ENCODE assay signal across 7 mouse cellular contexts in genomic region chr14:25927562-25927881, GRCm38 (mm10). TPM values are rescaled to one million over a fixed set of nuclear protein-coding genes. Genes with fewer than 3 reads are reported as not detected.
DNase-seq lines count a peak whose midpoint lies in the region; ATAC-seq lines count a peak whose summit lies in the region.
"Not testable (repeated sequence)": the region's sequence is repeated elsewhere in the genome, so short reads cannot be mapped to it uniquely, and the experiment has no call there.

Tmem254a (minus strand) TSS chr14:25927672.

- H3K4me2 ChIP-seq in intestine, embryonic 14.5 days (ENCODE audit: low read length); liver, embryonic 16.5 days (ENCODE audit: low read depth, low read length); midbrain, embryonic 13.5 days (replicated peaks): not testable (repeated sequence)

- not testable (repeated sequence) for H3K9me3 ChIP-seq in intestine, embryonic 14.5 days (ENCODE audit: control insufficient read depth, low read length); liver, embryonic 16.5 days (replicated peaks; ENCODE audit: control insufficient read depth, low read length); midbrain, embryonic 13.5 days

- H3K36me3 ChIP-seq in intestine, embryonic 14.5 days (ENCODE audit: control insufficient read depth, insufficient read depth, low read length); liver, embryonic 16.5 days (ENCODE audit: control insufficient read depth, insufficient read depth); midbrain, embryonic 13.5 days: not testable (repeated sequence)

- DNase-seq in gonadal fat pad, adult 2 months (ENCODE audit: low read depth); intestine, embryonic 14.5 days (ENCODE audit: low spot score); layer of hippocampus, postnatal 14 days (ENCODE audit: low spot score in 2 of 2): not testable (repeated sequence)

- not testable (repeated sequence) for H3K27me3 ChIP-seq in intestine, embryonic 14.5 days (replicated peaks; ENCODE audit: control insufficient read depth, insufficient read depth, low read length); liver, embryonic 16.5 days (ENCODE audit: control insufficient read depth, insufficient read depth, low read depth, low read length); midbrain, embryonic 13.5 days

- H3K4me3 ChIP-seq in intestine, embryonic 14.5 days (ENCODE audit: low read depth, low read length); liver, embryonic 16.5 days (ENCODE audit: low read depth, low read length); midbrain, embryonic 13.5 days (replicated peaks): not testable (repeated sequence)

- ATAC-seq in erythroblast, adult 5-6 weeks (replicated peaks; ENCODE audit: low FRiP score, poor library complexity, severe bottlenecking), result peak; percentile 91
- ATAC-seq in intestine, embryonic 14.5 days (replicated peaks; ENCODE audit: low FRiP score, low TSS enrichment, low read depth), result peak; percentile 88
- ATAC-seq in liver, embryonic 16.5 days (ENCODE audit: low read depth), result peak; percentile 84
- peak; percentile 78 for ATAC-seq in midbrain, embryonic 13.5 days
- ATAC-seq in neutrophil, adult 5-6 weeks (ENCODE audit: extremely low read depth, insufficient number of reproducible peaks, low FRiP score, poor library complexity, severe bottlenecking), result peak; percentile 71

- H3K27ac ChIP-seq in intestine, embryonic 14.5 days (ENCODE audit: low read depth); liver, embryonic 16.5 days (ENCODE audit: low read length); midbrain, embryonic 13.5 days: not testable (repeated sequence)

- H3K9ac ChIP-seq in intestine, embryonic 14.5 days (ENCODE audit: low read length); liver, embryonic 16.5 days (ENCODE audit: low read depth, low read length); midbrain, embryonic 13.5 days (replicated peaks): not testable (repeated sequence)

- no CpG with 5 or more reads among the region's 10 CpGs for WGBS in intestine, embryonic 14.5 days
- no CpG with 5 or more reads among the region's 10 CpGs for WGBS in liver, embryonic 16.5 days (ENCODE audit: insufficient replicate concordance)
- no CpG with 5 or more reads among the region's 10 CpGs for WGBS in midbrain, embryonic 13.5 days

- not testable (repeated sequence) for H3K4me1 ChIP-seq in intestine, embryonic 14.5 days (replicated peaks; ENCODE audit: control insufficient read depth, insufficient read depth, low read length); liver, embryonic 16.5 days (ENCODE audit: control insufficient read depth, low read depth, low read length); midbrain, embryonic 13.5 days (replicated peaks)

RNA-seq across cellular contexts. Expression of gene Tmem254a, which starts in this region (rescaled TPM):
- 1.5 and 1.9 TPM in 2 replicates for total RNA-seq in erythroblast, adult 5-6 weeks (2015; ENCODE audit: low replicate concordance)
- total RNA-seq in erythroblast, adult 5-6 weeks (2017; ENCODE audit: low replicate concordance), result not detected in 2 replicates
- polyA plus RNA-seq in gonadal fat pad, adult 2 months (2012; rRNA removed), result 7.9 and 13.5 TPM in 2 replicates
- 3.8 and 4.9 TPM in 2 replicates for polyA plus RNA-seq in intestine, embryonic 14.5 days (2014; fragmentation: Nextera tagmentation; extraction: Ambion mirVana)
- 10 to 100 TPM; 16.8 to 18.5 TPM for total RNA-seq in layer of hippocampus, postnatal 14 days (2021)
- polyA plus RNA-seq in liver, embryonic 16.5 days (2015; fragmentation: Nextera tagmentation; extraction: Ambion mirVana), result 1.5 and 1.8 TPM in 2 replicates
- polyA plus RNA-seq in midbrain, embryonic 13.5 days (2015; fragmentation: Nextera tagmentation; extraction: Ambion mirVana), result 2.6 and 2.9 TPM in 2 replicates
- total RNA-seq in neutrophil, adult 5-6 weeks (2017), result 1.7 and 1.8 TPM in 2 replicates
